Mouse (Mus musculus): Measurements from ENCODE around the gene Creg1.
"Not testable (repeated sequence)": the region's sequence is repeated elsewhere in the genome, so short reads cannot be mapped to it uniquely, and the experiment has no call there.

Creg1 gene

DNA sequence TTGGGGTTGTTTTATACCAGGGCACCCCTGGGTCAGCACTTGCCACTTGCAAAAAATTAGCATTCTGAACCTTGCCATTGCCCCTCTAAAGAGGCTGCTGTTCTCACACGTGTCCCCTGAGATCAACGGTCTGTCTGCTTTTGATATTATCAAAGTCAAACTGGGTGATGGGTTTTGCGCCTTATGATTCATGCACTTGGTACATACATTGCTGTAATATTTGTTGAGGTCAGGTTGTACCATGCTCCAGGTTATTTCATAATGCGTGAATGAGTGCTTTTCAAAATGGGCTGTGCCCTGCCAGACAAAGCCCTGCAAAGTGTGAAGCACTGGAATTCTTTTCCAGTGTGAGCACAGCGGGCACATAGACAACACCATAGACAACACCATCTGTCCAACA is 11.7 kb upstream of the Creg1 start:
- DNase-seq = no peak

DNA sequence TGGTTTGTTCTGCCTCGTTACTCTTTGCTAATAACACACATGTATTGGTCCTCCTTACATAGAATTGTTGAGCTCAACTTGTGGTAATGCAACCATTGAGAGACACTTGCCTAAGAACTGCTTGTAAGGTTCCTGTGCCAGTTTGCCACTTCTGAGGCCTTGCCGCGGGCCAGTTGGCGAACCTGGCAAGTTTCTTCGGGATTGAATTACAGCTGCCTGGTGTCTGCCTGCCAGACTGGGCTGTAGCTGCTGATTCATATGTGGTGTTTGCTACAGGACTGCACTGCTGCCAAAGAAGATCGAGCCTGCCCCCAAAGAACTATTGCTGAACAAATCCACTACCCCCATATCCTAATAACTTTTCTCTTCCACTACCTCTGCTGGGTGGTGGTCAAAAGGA is 9.3 kb upstream of the Creg1 start:
- DNase-seq = no peak

GRCm38 (mm10) chr1:165755194-165755593 is 8.4 kb upstream of the Creg1 start:
- no peak for DNase-seq

DNA sequence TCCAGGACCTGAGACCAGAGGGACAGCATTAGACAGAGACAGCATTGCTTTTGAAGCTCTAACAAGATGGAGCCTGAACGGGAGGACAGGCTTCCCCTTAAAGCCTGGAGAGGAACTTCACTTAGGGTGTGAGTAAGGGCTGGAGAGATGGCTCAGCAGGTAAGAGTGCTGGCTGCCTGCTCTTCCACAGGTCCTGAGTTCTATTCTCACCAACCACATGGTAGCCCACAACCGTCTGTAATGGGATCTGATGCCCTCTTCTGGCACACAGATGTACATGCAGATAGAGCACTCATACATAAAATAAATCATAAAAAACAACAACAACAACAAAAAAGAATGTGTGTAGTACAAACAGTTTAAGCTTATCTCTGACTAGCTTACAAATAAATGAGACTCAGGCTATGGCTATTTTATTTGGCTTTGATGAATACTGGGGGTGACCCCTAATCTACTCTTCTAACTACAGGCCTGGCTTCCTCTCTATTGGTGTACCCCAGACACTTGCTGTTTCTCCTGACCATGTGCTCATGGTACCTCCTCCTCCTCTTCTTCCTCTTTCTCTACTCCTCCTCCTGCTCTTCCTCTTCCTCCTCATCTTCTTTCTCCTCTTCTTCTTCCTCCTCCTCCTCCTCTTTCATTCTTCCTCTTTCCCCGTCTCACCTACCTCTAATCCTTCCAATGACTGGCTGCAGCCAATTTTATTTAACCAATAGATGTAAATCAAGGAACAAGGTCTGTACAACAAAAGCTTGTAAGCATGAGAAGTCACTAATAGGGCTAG is 1.8 kb upstream of the Creg1 start:
- no peak for DNase-seq

GRCm38 (mm10) chr1:165762498-165762897 is 1.0 kb upstream of the Creg1 start:
- DNase-seq = not testable (repeated sequence)

GRCm38 (mm10) chr1:165762914-165763634 is 472 bp upstream of the Creg1 start:
- DNase-seq = no peak

DNA sequence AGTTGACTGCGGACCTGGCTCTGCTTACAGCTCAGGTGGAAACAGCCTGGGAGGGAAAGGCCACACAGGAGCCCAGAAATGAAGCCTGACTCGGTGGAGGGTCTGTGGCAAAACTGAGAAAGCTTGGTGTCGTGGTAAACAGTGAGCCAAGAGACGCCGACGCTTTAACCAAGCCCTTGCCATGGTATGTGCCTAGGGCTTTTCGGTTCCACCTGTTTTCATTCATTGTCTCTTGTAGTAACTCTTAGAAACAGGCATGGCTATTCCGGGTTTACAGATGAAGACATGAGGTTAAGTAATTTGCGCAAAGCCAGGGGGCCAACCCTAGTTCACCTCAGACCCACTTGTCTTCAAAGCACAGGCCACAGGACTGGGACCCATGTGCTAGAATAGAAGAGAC is 1.0 kb downstream of the Creg1 start:
- no peak for DNase-seq

DNA sequence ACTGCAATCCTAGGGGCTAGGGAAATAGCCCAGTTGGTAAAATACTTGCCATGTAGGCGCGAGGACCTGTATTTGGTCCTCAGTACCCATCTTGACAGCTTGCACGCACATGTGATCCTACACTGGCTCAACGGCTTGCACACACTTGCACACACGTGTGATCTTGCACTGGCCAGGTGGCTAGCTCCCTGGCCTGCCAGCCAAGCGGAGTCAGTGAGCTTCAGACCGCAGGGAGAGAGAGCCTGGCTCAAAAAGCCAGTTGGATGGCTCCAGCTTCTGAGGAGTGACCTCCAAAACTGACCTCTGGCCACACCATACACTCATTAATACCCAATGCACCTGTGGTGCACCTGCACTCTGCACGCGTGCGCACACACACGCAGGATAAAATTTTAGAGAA is 1.5 kb downstream of the Creg1 start:
- DNase-seq = no peak

DNA sequence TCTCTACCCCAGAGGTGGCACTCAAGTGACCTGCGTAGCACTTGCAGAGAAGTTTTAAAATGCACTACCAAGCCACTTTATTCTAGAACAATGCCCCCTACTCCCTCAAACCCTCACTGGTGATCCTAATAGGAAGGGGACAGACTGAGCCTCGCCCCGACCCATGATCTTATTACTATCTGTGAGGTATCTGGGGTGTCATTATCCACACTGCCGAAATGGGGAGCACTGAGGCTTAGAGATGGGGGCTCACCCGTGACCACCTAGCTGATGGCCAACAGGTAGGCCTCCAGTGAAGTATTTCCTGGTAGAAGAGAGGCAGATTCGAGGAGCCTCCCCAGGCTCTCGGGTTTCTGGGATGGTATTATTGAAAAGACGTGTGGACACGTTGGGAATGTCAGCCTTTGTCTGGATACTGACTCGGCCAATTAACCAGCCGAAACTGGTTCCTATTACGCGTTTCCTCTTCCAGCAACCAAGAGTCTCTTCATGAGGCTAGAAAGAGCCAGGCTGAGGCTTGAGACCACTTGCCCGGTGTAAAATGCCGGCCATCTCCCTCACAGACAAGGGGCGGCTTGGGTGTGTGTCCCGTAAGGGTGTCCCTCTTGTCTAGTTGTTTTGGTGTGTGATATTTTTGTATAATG is 2.2 kb downstream of the Creg1 start:
- DNase-seq = no peak

DNA sequence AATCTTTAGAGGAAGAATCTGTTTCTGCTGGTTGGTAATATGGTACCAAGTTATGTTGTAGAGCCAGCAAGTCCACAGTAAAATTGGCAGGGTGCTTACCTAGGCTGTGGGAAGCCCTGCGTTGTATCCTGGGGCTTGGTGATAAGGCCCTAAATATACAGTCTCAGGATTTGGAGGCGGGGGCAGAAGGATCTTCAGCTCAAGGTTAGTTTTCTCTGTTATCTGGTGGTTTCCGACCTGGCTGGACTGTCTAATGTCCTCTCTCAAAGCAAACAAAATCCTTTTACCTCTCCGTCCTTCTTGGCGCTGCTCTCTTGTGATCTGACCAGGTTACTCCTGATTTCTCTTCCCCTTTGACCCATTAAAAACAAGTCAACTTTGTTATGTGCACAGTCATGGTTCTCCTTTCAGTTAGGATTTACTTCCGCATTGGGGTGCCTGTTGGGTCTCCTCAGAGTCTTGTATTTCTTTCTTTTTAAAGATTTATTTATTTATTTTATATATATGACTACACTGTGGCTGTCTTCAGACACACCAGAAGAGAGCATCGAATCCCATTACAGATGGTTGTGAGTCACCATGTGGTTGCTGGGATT is 2.8 kb downstream of the Creg1 start:
- DNase-seq = no peak

- DNase-seq = no peak
Observed at GRCm38 (mm10) chr1:165768894-165769512, 5.5 kb downstream of the Creg1 start.

DNA sequence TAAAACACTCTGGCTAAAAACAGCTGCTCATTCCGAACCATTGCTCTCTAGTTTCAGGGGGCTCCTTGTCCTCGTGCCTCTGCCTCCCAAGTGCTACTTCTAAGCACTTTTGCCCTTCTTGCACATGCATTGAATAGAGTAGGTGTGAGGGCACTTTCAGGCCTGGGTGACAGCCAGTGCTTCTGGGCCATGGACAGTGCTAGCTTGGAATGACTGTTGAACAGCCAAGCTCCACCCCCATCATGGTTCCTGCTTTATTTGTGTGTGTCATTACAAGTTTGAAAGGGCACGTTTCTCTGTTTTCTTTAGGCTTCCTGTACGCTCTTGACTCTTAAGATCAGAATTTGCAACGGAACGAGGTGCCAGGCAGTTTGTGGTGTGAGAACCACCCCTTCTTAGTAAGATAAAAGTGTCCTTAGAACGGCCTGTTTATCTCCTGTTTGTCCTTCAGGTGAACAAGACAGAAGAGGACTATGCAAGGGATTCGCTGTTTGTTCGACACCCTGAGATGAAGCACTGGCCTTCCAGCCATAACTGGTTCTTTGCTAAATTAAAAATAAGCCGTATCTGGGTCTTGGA is 6.7 kb downstream of the Creg1 start:
- DNase-seq = no peak

DNA sequence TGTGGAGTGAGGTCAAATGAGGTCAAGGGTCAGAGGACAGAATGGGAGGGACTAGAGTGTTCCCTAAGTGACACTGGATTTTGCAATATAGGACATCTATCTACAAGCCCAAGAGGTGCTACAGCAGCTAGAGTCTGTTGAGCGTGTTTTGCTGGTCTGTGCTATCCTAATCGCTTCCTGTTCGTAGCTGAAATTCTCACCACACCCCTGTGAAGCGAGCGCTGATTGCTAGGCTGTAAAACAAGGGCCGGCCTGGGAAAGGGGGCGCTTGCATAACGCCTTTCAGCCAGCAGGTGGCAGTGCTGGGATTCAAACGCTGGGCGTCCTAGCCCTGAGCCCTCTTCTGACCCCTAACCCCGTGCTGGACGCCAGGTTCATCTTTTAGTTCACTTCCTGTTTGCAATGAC is 7.9 kb downstream of the Creg1 start:
- DNase-seq = peak; percentile 79

DNA sequence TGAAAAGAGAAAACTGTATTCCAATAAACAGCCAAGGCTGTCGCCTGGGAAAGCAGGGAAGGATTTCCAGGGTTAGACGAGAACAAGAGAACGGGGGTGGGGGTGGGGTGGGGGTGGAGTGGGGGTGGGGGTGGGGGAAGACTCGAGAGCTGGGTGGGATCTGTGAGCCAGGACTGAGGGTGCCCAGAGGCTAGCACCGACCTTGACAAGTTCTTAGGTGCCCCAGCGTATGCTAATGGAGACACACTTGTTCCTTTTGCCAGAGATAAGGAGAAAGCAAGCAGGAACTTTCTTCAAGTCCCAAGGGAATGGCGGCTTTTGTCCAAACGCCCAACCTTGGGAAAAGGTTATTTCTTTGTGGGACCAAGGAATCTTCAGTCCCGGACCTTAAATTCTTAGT is 8.5 kb downstream of the Creg1 start:
- no peak for DNase-seq

- DNase-seq = peak; percentile 40
Observed at GRCm38 (mm10) chr1:165775518-165776294, 12.2 kb downstream of the Creg1 start.

DNA sequence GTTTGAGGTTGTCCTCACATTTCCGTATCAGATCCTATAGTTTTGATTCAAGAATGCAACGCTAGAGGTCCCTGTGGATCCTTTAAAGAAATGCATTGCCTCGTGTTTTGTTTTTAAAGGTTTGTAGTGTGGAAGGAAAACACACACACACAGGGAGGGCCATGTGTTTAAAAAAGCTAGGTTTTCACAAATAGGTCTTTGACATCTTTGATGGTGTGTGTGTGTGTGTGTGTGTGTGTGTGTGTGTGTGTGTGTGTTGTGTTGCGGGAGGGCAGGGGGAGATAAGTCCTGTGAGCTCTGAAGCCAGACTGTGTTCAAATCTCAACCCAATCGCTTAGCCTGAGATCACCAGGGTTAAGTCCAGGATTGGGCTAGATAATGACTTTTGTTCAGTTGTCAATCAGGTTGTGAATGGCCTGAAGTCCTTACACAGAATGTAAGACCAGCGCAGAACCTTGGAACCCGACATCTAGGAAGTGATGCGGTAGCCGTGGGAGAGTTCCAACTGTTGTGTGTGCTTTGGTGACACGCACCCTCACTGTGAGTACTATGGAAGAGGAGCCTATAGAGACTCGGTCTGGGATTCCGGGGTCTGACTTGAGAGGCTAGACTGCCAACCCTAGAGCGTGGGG is 16.5 kb downstream of the Creg1 start:
- peak; percentile 18 for DNase-seq

GRCm38 (mm10) chr1:165780586-165781111 is 17.1 kb downstream of the Creg1 start:
- DNase-seq = peak; percentile 60

GRCm38 (mm10) chr1:165781426-165781825 is 17.9 kb downstream of the Creg1 start:
- DNase-seq = no peak

GRCm38 (mm10) chr1:165781911-165782310 is 18.4 kb downstream of the Creg1 start:
- no peak for DNase-seq

GRCm38 (mm10) chr1:165786296-165786695 is 22.8 kb downstream of the Creg1 start:
- no peak for DNase-seq

DNA sequence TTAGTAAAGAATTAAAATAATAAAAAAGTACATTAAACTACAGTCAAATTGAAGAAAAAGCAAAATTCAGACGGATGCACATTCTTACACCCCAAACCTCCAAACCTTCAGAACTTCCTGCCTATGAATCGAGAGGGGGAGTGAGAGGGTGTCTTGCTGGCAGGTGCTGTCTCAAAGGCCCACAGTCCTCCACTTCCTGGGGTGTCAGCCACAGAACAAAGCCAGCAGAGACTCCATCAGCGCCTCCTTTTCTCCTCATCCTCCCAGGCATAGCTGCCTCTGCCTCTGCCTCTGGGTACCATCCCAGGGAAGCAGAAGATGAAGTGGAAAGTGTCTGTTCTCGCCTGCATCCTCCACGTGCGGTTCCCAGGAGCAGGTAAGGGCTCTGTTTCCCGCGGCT is 25.0 kb downstream of the Creg1 start, which contains the start of gene Cd247:
Gene Cd247 (plus strand): TSS at position 171 of the 400 bp plus-strand sequence.
- no peak for DNase-seq
